Mouse (Mus musculus) ZHBTc4 (cell line): ENCODE measurements around the gene Gpx6.

ENCODE experiments used
- DNase-seq: peaks from one replicate; pipeline ENCODE4 v3.0.0-alpha.2; 2011; ENCODE audit warnings: low read depth, low spot score

Gene Gpx6

GRCm38 (mm10) chr13:21311926-21312325 lies at the start of gene Gpx6:
Gene Gpx6 (plus strand): TSS chr13:21312125.
- peak; percentile 20 for DNase-seq

DNA sequence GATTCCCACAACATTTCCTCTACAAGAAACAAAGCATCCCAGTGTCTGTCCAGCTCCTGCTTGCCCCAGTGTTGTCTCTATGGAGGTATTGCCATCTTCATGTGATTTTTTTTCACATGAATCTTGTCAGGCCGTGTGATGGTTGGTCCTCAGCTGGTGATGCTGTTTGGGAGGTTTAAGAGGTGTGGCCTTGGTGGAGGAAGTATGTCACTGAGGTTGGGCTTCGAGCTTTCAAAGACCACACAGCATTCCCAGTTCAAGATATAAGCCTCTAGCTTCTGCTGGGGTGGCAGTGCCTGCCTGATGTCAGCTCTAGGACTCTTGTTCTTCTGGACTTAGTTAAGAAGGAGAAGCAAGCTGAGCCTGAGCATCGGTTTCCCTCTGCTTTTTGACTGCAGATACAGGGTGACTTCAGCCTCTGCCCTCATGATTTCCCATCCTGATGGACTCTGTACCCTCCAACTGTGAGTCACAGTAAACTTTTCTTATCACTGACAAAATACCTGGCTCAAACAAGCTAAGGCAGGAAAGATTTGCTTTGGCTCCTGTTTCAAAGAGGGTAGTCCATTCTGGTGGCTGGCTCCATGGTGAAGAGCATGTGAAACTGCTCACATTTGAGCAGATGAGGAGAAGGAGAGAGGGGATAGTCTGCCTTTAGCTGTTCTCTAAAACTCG lies 49.0 kb upstream of the Gpx6 start:
- no peak for DNase-seq

DNA sequence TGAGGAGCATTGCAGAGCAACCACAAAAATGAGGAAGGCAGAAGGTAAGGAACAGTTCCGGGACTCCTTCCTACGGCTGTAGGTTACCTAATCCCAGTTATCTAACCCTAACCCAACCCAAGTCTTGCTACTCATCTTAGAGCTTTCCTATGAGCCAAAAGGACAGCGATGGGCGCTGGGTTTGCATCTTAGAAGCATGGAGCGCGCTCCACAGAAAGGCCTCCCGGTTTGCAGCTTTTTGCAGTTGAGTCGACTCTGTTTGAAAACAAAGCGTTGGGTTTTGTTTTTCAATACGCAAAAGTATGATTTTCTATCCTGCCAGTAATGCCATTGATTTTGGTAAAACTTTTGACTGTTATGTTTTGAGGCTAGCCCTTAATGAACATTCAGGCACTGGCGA lies 48.0 kb upstream of the Gpx6 start:
- DNase-seq = peak; percentile 35

GRCm38 (mm10) chr13:21264366-21264765 lies 47.6 kb upstream of the Gpx6 start:
- peak; percentile 83 for DNase-seq

DNA sequence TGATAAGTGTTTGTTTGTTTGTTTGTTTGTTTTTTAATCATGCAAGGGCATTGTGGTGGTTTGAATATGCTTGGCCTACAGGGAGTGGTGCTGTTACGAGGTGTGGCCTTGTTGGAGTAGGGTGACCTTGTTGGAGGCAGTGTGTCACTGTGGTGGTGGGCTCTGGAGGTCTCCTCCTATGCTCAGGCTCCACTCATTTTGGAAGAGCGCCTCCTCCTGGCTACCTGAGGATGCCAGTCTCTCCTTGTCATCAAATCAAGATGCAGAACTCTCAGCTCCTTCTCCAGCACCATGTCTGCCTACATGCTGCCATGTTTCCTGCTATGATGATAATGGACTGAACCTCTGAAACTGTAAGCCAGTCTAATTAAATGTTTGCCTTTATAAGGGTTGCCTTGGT lies 46.2 kb upstream of the Gpx6 start:
- peak; percentile 82 for DNase-seq

DNA sequence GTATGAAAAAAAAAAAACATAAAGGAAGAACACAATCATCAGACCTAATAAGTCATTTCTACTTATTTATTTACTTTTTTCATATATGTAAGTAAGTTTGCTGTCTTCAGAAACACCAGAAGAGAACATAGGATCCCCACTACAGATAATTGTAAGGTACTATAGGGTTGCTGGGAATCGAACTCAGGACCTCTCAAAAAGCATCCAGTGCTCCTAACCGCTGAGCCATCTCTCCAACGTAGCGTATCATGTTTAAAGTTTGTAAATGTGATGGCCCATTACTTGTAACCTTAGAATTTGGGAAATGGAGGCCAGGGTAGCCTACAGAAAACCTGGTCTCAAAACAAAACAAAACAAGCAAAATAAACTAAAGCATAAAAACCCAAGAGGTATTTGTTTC lies 44.4 kb upstream of the Gpx6 start:
- DNase-seq = peak; percentile 56

GRCm38 (mm10) chr13:21268262-21268661 lies 43.7 kb upstream of the Gpx6 start:
- peak; percentile 58 for DNase-seq

DNA sequence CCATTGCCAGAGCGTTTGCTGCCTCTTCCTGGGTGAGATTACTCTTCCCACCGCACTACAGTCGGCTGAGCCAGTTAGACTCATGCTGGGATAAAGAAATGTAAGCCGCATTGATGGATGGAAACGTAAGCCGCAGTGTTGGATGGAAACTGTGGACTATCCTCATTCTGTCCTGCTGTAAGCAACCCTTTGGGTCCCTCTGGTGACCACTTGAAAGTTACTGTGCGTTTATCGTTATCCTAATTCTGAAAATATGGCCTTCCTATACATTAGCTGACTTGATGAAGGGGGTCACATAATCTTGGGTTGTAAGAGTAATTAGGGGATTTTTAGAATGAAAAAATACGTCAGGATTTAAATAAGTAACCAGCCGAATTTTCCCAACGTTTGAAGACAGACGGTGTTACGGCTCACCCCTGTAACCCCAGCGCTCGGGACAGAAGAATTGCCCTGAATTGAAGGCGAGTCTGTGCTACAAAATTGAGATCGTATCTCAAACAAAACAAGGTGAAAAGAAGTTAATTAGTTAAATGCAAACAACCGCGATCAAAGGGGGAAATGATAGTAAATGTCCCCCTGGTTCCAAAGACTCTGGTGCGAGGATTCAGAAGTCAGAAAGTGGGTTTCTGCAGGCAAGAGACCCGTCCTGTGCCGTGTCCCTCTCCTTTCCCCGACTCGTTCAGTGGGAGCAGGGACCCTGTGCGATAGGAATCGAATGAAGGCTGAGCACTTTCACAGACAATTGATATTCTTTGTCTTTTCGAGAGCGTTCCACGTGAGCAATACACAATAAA lies 36.7 kb upstream of the Gpx6 start:
- peak; percentile 53 for DNase-seq

GRCm38 (mm10) chr13:21275815-21276550 lies 35.9 kb upstream of the Gpx6 start:
- DNase-seq = peak; percentile 93

DNA sequence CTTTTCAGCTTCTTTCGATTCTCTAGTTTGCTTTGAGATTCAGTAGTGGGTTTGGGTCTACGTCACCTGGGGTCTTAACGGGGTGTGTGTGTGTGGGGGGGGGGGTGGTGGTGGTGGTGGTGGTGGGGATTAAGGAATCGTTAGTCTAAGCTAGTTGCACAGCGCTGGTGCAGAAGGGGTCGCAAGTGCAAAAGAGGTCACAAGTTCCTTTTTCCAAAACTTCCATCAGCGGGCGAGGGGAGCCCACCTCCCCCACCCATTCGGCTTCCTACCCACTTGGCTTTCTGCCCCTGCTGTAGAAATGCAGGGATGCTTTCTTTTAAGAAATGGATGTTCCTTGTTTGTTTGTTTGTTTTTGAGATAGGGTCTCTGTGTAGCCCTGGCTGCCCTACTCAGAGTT lies 35.4 kb upstream of the Gpx6 start:
- DNase-seq = no peak

GRCm38 (mm10) chr13:21279076-21279475 lies 32.8 kb upstream of the Gpx6 start:
- peak; percentile 15 for DNase-seq

GRCm38 (mm10) chr13:21279559-21279958 lies 32.4 kb upstream of the Gpx6 start:
- peak; percentile 90 for DNase-seq

GRCm38 (mm10) chr13:21292631-21293030 lies 19.3 kb upstream of the Gpx6 start, which contains the start of gene Gpx5:
Gene Gpx5 (minus strand): TSS chr13:21292731.
- no peak for DNase-seq

GRCm38 (mm10) chr13:21298557-21298956 lies 13.4 kb upstream of the Gpx6 start:
- no peak for DNase-seq

DNA sequence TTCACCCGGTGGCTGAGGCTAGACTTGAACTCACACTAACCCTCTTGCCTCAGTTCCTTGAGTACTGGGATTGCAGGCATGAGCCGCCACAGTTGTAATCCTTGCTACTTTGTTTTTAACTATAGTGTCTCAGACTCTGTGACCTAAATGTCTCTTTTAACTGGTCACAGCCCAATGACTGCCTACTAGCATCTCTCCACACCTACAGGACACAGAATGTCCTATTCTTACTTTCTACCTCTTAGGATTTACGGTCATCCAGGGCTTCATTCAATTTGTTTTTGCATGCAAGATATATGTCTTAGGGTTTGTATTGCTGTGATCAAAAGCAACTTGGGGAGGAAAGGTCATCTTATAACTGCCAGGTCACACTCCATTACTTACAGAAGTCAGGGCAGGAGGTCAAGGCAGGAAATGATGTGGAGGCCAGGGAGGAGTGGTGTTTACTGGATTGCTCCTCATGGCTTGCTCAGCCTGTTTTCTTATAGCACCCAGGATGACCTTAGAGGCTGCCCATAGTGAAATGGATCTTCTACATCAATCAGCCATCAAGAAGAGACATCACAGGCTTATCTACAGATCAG lies 7.3 kb upstream of the Gpx6 start:
- DNase-seq = no peak

GRCm38 (mm10) chr13:21309788-21310187 lies 2.1 kb upstream of the Gpx6 start:
- DNase-seq = peak; percentile 18

DNA sequence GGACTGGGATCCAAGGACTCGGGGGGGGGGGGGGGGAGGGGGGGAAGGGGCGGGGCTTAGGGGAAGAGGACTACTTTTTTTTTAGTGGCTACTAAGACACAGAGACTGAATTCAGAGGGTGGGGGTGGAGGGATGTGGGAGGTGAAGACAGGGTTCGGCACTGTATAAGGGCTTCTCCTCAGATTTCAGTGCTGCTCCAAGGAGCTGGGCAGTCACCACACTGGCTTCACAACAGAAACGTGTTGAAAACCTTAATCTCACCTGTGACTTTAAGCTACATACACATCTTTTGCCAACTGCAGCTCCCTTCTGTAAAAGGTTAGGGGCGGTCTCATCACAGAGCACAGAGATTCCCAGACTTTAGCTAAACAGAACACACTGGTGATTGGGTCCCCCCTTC lies 929 bp downstream of the Gpx6 start:
- no peak for DNase-seq

DNA sequence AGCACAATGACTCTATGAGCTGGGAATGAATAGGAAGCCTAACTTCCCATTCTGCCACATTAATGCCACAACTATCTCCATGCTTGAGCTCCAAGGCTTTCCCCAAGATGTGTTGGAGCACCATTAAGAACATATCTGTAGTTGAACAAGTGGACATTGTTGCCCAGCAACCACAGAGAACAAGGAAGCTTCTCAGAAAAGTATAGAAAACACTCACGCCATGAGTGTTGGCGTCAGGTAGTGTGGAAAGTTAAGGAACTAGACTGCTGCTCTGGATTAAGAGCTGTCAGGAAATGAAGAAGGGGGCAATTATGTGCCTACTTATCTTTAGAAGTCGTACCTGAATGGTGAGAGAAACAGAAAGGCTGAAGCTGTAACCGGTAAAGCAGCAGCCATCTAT lies 2.0 kb downstream of the Gpx6 start:
- no peak for DNase-seq

DNA sequence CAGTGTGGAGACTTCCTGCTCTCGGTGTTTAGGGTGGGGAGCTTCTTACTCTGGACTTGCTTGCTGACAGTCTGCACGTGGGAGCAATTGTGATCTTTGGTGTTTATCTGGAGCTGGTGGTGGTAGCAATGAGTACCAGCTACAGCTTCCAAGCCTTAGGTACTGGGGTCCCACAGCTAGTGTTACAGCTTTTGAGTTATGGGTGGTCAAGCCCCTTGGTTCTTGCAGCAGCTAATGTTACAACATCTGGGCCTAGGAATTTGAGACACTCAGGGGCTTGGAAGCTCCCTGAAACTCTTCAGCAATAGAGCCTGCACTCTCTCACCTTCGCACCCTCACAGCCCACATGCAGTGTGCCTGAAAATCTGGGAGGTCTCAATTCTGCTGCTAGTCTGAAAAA lies 8.3 kb downstream of the Gpx6 start:
- DNase-seq = no peak

- peak; percentile 24 for DNase-seq
Measured at GRCm38 (mm10) chr13:21321890-21322494, 10.1 kb downstream of the Gpx6 start.

- peak; percentile 72 for DNase-seq
Measured at GRCm38 (mm10) chr13:21322509-21323375, 10.8 kb downstream of the Gpx6 start.
